ENCODE assay signal across 27 mouse cellular contexts in genomic region chr15:95925334-95925986, GRCm38 (mm10).
A peak's percentile ranks its signal among the peaks of the same experiment; 100 is the strongest.
DNase-seq lines count a peak whose midpoint lies in the region; ATAC-seq lines count a peak whose summit lies in the region.
"Had no signal": no experiment of that assay in that cellular context is flagged by ENCODE, and none has a peak within 500 bp of the region (broad histone marks: within the 10 kb centered on the region; RNA-seq: fewer than 3 reads in every experiment).

No protein-coding gene starts in this region.

- H3K27ac ChIP-seq in liver, embryonic 12.5 days, result no peak overlapping the region
- H3K27ac ChIP-seq in liver, embryonic 13.5 days, result no peak overlapping the region
- H3K27ac ChIP-seq: embryonic facial prominence, embryonic 12.5 days; forebrain, embryonic 13.5 days; gastrocnemius, adult 2 months; hindbrain, embryonic 10.5 days; limb, embryonic 15.5 days; macrophage; midbrain, embryonic 12.5 days; neural tube, embryonic 12.5 days had no signal

- no peaks in the 10 kb centered on the region for H3K9me3 ChIP-seq in liver, embryonic 12.5 days (replicated peaks)
- H3K9me3 ChIP-seq in liver, embryonic 13.5 days (replicated peaks), result no peaks in the 10 kb centered on the region
- H3K9me3 ChIP-seq: embryonic facial prominence, embryonic 12.5 days; forebrain, embryonic 13.5 days; hindbrain, embryonic 10.5 days; limb, embryonic 15.5 days; midbrain, embryonic 12.5 days; neural tube, embryonic 12.5 days had no signal

- no peak overlapping the region for H3K4me3 ChIP-seq in liver, embryonic 12.5 days
- H3K4me3 ChIP-seq in liver, embryonic 13.5 days (replicated peaks), result no peak overlapping the region
- H3K4me3 ChIP-seq: embryonic facial prominence, embryonic 12.5 days; erythroblast, embryonic 14.5 days; forebrain, embryonic 13.5 days; gastrocnemius, adult 2 months; hindbrain, embryonic 10.5 days; limb, embryonic 15.5 days; midbrain, embryonic 12.5 days; neural tube, embryonic 12.5 days had no signal

- 49% methylated on average over 8 of the region's 8 CpGs for WGBS in liver, embryonic 12.5 days (ENCODE audit: insufficient replicate concordance)
- WGBS in liver, embryonic 13.5 days (ENCODE audit: insufficient replicate concordance), result 42% methylated on average over 8 of the region's 8 CpGs

- no peak overlapping the region for H3K4me2 ChIP-seq in liver, embryonic 12.5 days
- no peak overlapping the region for H3K4me2 ChIP-seq in liver, embryonic 13.5 days
- H3K4me2 ChIP-seq: embryonic facial prominence, embryonic 12.5 days; forebrain, embryonic 13.5 days; heart, embryonic 11.5 days; limb, embryonic 15.5 days; midbrain, embryonic 12.5 days; neural tube, embryonic 12.5 days had no signal

- H3K27me3 ChIP-seq in liver, embryonic 12.5 days (replicated peaks), result no peaks in the 10 kb centered on the region
- no peaks in the 10 kb centered on the region for H3K27me3 ChIP-seq in liver, embryonic 13.5 days
- H3K27me3 ChIP-seq: embryonic facial prominence, embryonic 12.5 days; forebrain, embryonic 13.5 days; limb, embryonic 15.5 days; midbrain, embryonic 12.5 days; neural tube, embryonic 12.5 days; Patski had no signal

- no peak for DNase-seq in liver
- peak; percentile 36 for DNase-seq in liver, embryonic 13.5 days
- DNase-seq in layer of hippocampus, adult 9-10 months (ENCODE audit: low spot score), result no peak
- DNase-seq in frontal cortex, adult 2 months (ENCODE audit: extremely low spot score in 1 of 2, low spot score in 1 of 2), result no peak
- DNase-seq: adrenal gland, adult 2 months; cerebellum, adult 11-12 months; cerebellum, postnatal 10 days; gastrocnemius, adult 2 months; left cerebral cortex, postnatal 4 days; right cerebral cortex, adult 18-20 months; right cerebral cortex, postnatal 4 days; thymus, adult 2 months had no signal

- peaks cover 28% of the 10 kb centered on the region; the same call in 1 of the 2 replicates for H3K36me3 ChIP-seq in liver, embryonic 12.5 days
- no peaks in the 10 kb centered on the region; the same call in 1 of the 2 replicates for H3K36me3 ChIP-seq in liver, embryonic 13.5 days
- H3K36me3 ChIP-seq: midbrain, embryonic 12.5 days had no signal

- H3K4me1 ChIP-seq in liver, embryonic 12.5 days, result peaks cover 21% of the 10 kb centered on the region
- H3K4me1 ChIP-seq in liver, embryonic 13.5 days (replicated peaks), result peaks cover 21% of the 10 kb centered on the region
- H3K4me1 ChIP-seq: forebrain, embryonic 13.5 days; hindbrain, embryonic 10.5 days; midbrain, embryonic 12.5 days; neural tube, embryonic 12.5 days had no signal

- no peak overlapping the region for H3K9ac ChIP-seq in liver, embryonic 12.5 days
- H3K9ac ChIP-seq in liver, embryonic 13.5 days, result no peak overlapping the region
- H3K9ac ChIP-seq: embryonic facial prominence, embryonic 12.5 days; forebrain, embryonic 13.5 days; limb, embryonic 15.5 days; midbrain, embryonic 12.5 days; neural tube, embryonic 12.5 days had no signal

- ATAC-seq in liver, embryonic 12.5 days, result peak; percentile 67
- peak; percentile 70 for ATAC-seq in common myeloid progenitor, adult 5-6 weeks (replicated peaks; ENCODE audit: low read depth, poor library complexity, severe bottlenecking)
- ATAC-seq in liver, embryonic 13.5 days (ENCODE audit: low read depth), result peak; percentile 52
- ATAC-seq in megakaryocyte-erythroid progenitor cell, adult 5-6 weeks (replicated peaks; ENCODE audit: low FRiP score, low TSS enrichment, poor library complexity, severe bottlenecking), result peak; percentile 53
- ATAC-seq: forebrain, embryonic 13.5 days; hindbrain, embryonic 16.5 days; intestine, postnatal 0 days; Patski had no signal
